Mouse (Mus musculus) large intestine, adult 2 months (tissue): ENCODE measurements around the gene Sbk2. TPM values are rescaled to one million over a fixed set of nuclear protein-coding genes. Genes with fewer than 3 reads are reported as not detected.

Experiments used
- DNase-seq: peaks from one replicate; pipeline ENCODE4 v3.0.0-alpha.2; 2012; ENCODE audit warnings: low read depth, low spot score
- WGBS: fragments of 180-500 bp; shearing (Covaris S2); methylation state at CpG from one replicate; pipeline ENCODE4 v1.1.7; 2018; 5-methylcytosine and 5-hydroxymethylcytosine counted together
- polyA plus RNA-seq: library from polyadenylated mRNA; depleted of rRNA; stranded (reverse); fragments of >200 nt; gene quantifications from 2 replicates; pipeline ENCODE4 v1.2.3, GENCODE M21; 2012

Sbk2 gene
- polyA plus RNA-seq, 1 experiment = 0.06 TPM

GRCm38 (mm10) chr7:4923586-4924364 lies 40.4 kb downstream of the Sbk2 start:
- no peak for DNase-seq
- WGBS = 8% methylated on average over 37 of the region's 37 CpGs

DNA sequence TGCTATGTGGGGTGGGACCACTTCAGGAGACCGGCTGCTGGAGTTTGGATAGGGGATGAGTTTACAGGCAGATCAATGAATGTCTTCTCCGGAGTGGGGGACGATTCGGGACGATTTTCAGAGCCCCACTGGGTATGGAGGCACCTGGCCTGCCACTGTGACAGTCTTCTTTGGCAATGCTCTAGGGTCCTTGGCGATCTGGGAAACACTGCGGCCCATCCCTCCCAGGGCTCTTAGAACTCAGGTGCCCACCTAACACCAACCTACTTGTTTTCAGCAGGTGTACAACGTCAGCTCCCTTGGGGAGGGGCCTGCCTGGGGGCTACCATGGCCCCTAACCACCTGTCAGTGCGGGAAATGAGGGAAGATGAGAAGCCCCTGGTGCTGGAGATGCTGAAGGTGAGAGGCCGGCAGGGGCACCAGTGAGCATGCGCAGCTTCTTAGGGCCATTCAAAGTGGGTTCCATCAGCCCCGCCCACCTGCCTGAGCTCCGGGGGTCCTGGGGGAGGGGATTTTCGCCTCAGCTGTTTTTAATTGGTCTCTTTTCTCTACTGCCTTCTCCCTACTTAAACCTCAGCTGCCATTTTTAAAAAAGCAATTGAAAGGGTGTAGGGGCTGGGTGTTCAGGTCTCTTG lies 41.2 kb downstream of the Sbk2 start:
- WGBS = 6% methylated on average over 14 of the region's 14 CpGs
- no peak for DNase-seq

GRCm38 (mm10) chr7:4922508-4922907 lies 41.7 kb downstream of the Sbk2 start:
- DNase-seq = no peak
- WGBS = 2% methylated on average over 14 of the region's 14 CpGs

GRCm38 (mm10) chr7:4921824-4922482 lies 42.3 kb downstream of the Sbk2 start, which contains the start of gene Nat14:
Nat14 (plus strand) TSS chr7:4922028.
- WGBS = 33% methylated on average over 8 of the region's 8 CpGs
- no peak for DNase-seq

GRCm38 (mm10) chr7:4920976-4921823 lies 43.0 kb downstream of the Sbk2 start:
- 66% methylated on average over 23 of the region's 23 CpGs for WGBS
- no peak for DNase-seq

DNA sequence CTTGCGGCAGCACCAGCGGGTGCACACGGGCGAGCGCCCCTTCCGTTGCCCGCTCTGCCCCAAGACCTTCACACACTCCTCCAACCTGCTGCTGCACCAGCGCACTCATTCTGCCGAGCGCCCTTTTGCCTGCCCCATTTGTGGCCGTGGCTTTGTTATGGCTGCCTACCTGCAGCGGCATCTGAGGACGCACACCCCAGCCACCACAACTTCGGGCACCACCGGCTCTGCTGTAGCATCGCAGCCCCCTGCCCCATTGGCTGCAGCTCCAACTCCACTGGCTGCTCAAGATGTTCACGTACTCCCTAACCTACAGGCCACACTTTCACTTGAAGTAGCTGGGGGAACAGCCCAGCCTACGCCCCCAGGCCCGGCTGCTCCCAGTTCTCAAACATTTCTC lies 43.7 kb downstream of the Sbk2 start:
- no peak for DNase-seq
- WGBS = 90% methylated on average over 19 of the region's 19 CpGs

- 92% methylated on average over 21 of the region's 21 CpGs for WGBS
- DNase-seq = no peak
Measured at GRCm38 (mm10) chr7:4919971-4920370, 44.2 kb downstream of the Sbk2 start.

DNA sequence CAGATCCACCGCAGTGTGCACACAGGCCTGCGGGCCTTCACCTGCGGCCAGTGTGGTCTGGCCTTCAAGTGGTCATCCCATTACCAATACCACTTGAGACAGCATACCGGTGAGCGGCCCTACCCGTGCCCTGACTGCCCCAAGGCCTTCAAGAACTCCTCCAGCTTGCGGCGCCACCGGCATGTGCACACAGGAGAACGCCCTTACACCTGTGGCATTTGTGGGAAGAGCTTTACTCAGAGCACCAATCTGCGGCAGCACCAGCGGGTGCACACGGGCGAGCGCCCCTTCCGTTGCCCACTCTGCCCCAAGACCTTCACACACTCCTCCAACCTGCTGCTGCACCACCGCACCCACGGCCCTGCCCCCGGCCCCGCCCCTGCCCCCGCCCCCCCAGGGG lies 45.1 kb downstream of the Sbk2 start:
- no peak for DNase-seq
- WGBS = 91% methylated on average over 21 of the region's 21 CpGs

- 95% methylated on average over 15 of the region's 15 CpGs for WGBS
- DNase-seq = no peak
Measured at GRCm38 (mm10) chr7:4918681-4919080, 45.5 kb downstream of the Sbk2 start.

DNA sequence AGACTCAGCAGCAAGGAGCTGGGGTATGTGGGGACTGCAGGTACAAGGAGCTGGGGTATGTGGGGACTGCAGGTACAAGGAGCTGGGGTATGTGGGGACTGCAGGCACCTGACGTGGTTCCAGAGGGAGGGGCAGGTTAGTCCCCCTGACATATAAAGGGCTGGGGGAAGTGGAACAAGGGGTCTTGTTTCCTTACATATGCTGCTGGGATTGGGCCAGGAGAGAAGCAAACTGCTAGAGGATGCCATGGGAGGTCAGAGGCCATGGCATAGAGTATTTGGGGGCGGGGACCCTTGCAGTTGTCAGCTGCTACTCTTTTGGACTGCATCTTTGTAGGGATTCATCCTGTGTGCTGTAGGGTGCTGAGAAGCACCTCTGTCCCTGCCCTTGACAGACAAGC lies 46.7 kb downstream of the Sbk2 start:
- no peak for DNase-seq
- 91% methylated on average over 2 of the region's 2 CpGs for WGBS

- 11% methylated on average over 14 of the region's 14 CpGs for WGBS
Measured at GRCm38 (mm10) chr7:4915669-4916416, 48.4 kb downstream of the Sbk2 start.

GRCm38 (mm10) chr7:4915007-4915665 lies 49.1 kb downstream of the Sbk2 start, which contains the start of gene Zfp628:
Zfp628 (plus strand) TSS chr7:4915217.
- peak; percentile 78 for DNase-seq
- WGBS = under 1% methylated on average over 56 of the region's 56 CpGs

More at GRCm38 (mm10) chr7:4915669-4916416, 48.4 kb downstream of the Sbk2 start:
- DNase-seq = no peak

DNA sequence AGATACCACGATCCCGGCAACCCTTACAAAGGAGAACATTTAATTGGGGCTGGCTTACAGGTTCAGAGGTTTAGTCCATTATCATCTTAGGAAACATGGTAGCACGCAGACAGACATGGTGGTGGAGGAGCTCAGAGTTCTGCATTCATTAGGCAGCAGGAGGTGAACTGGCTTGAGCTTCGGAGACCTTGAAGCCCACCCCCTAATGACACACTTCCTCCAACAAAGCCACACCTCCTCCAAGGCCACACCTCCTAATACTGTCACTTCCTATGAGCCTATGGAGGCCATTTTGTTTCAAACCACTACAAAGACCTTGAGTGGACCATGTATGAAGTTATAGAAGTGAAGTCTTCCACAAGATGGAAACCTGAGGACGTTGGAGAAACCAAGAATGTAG lies 52.0 kb downstream of the Sbk2 start:
- 71% methylated on average over 5 of the region's 5 CpGs for WGBS
- no peak for DNase-seq

- 39% methylated on average over 9 of the region's 9 CpGs for WGBS
- DNase-seq = no peak
Measured at GRCm38 (mm10) chr7:4911561-4911960, 52.6 kb downstream of the Sbk2 start.

GRCm38 (mm10) chr7:4906466-4906950 lies 57.7 kb downstream of the Sbk2 start, which contains the start of gene Gm36210:
Gm36210 (minus strand) TSS chr7:4906516.
- DNase-seq = no peak
- 73% methylated on average over 10 of the region's 10 CpGs for WGBS

GRCm38 (mm10) chr7:4902404-4902803 lies 61.8 kb downstream of the Sbk2 start:
- DNase-seq = no peak
- WGBS = 65% methylated on average over 9 of the region's 9 CpGs

DNA sequence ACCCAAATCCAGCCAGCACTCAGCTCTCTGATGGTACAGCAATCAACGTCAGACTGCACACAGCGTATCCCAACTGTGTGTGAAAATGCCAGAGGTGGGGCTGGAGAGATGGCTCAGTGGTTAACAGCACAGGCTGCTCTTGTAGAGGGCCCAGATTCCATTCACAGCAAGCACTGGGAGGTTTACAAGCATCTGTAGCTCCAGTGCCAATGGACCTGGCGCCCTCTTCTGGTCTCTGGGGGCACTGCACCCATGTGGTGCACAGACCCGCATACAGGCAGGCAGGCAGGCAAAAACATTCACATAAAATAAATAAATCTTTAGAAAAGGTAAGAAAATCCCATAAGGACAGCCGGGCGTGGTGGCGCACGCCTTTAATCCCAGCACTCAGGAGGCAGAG lies 63.0 kb downstream of the Sbk2 start:
- 66% methylated on average over 8 of the region's 8 CpGs for WGBS
- no peak for DNase-seq

- DNase-seq = no peak
- WGBS = 48% methylated on average over 11 of the region's 11 CpGs
Measured at GRCm38 (mm10) chr7:4900523-4900851, 63.7 kb downstream of the Sbk2 start.
